Mouse (Mus musculus): ENCODE measurements at regions not wholly inside any gene's neighbourhood (a gene's known extent, or its start where the extent isn't known, plus 50 kb on each side); places are given as distances from the start of the nearest gene placed in this dataset.

DNA sequence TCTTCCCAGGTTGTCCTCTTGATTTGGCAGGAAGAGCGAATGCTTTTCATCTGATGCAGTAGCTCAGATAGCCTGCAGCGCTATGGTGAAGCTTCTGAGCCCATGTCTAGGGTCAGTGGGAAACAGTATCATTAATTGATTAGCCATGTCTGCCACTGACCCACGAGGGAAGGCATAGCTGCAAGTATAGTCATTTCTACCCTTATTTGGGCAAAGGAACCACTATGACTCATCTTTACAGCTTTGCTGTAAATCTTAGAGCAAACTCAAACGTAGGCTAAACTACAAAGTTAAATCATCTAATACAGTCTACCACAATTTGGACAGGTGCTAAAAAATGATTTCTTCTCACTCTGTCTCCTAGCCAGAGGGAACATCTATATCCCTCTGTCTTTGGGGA lies 289.5 kb downstream of the Cbln1 start:
- TF ChIP-seq POLR2A (IDR thresholded peaks at IDR 0.05; ENCODE audit: control insufficient read depth in 1 of 2, insufficient read depth in 1 of 2, low read depth in 1 of 2, low read length in 2 of 2, poor library complexity in 1 of 2) (no peak), ZC3H11A (IDR thresholded peaks at IDR 0.05; ENCODE audit: low read depth, low read length) (no peak), ZNF384 (IDR thresholded peaks at IDR 0.05; ENCODE audit: low read depth, low read length) (no peak), CHD1 (IDR thresholded peaks at IDR 0.05; ENCODE audit: low read depth, low read length) (no peak), TAL1 (IDR thresholded peaks at IDR 0.05; ENCODE audit: low read length) (no peak), TCF12 (IDR thresholded peaks at IDR 0.05; ENCODE audit: low read depth, low read length) (no peak), CTCF (IDR thresholded peaks at IDR 0.05 in 2 of 3, conservative IDR thresholded peaks at IDR 0.05 in 1 of 3; ENCODE audit: control insufficient read depth in 1 of 3, insufficient read depth in 1 of 3, low read depth in 2 of 3, low read length in 3 of 3, poor library complexity in 1 of 3, severe bottlenecking in 1 of 3) (no peak), BHLHE40 (IDR thresholded peaks at IDR 0.05; ENCODE audit: borderline replicate concordance, low read depth, low read length) (no peak), GATA1 (IDR thresholded peaks at IDR 0.05; ENCODE audit: low read depth, low read length) (no peak), HCFC1 (IDR thresholded peaks at IDR 0.05; ENCODE audit: low read depth, low read length) (no peak), MEF2A (IDR thresholded peaks at IDR 0.05; ENCODE audit: extremely low read depth, insufficient replicate concordance, low read depth, low read length, poor library complexity, severe bottlenecking) (no peak)
